Comparison of ENCODE assay signal across 8 mouse cellular contexts in the genomic region with DNA sequence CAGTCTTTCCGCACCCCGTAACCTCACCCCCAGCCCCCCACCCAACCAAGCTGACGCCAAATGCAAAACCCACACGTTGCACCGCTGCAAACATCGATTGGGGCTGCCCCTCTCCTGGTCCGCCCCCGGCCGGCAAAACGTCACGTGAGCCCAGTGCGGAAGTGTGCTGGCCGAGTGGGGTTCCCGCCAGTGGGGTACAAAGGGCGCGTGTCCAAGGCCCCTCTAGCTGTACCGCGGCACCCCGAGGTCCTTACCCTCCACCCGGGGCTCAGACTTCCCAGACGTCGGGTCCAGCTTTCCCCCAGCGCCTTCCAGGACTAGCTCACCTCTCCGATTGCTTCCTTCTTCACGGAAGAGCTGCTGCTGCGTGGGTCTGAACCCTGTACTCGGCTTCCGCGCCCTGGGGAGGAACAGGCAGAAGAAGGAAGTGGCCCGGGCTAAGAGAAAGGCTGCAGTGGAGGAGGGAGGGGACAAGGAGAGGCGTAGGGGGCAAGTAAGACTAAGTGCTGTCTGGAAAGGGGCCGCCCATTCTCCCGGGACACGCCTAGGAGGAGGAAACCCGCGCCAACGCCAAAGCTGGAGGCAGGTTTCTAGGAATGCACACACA. TPM values are rescaled to one million over a fixed set of nuclear protein-coding genes. Genes with fewer than 3 reads are reported as not detected.
A peak's percentile ranks its signal among the peaks of the same experiment; 100 is the strongest.
DNase-seq lines count a peak whose midpoint lies in the region; ATAC-seq and TF ChIP-seq lines count a peak whose summit lies in the region.

Gene Abracl (minus strand): TSS at position 548 of the 607 bp plus-strand sequence.

- peak within 1 kb of the TSS; percentile 99 for H3K27ac ChIP-seq in heart, embryonic 13.5 days (replicated peaks)
- H3K27ac ChIP-seq in kidney, postnatal 0 days = peak within 1 kb of the TSS; percentile 95
- H3K27ac ChIP-seq in liver, embryonic 11.5 days (ENCODE audit: low read depth, low read length) = peak within 1 kb of the TSS; percentile 80

- peaks cover 15% of the 10 kb centered on the region for H3K36me3 ChIP-seq in heart, embryonic 13.5 days
- H3K36me3 ChIP-seq in kidney, postnatal 0 days (ENCODE audit: insufficient read depth, low read length) = 0 out of 2 replicates have a peak, but pooled peaks cover 1% of the 10 kb centered on the region
- peaks cover 2% of the 10 kb centered on the region for H3K36me3 ChIP-seq in liver, embryonic 11.5 days (ENCODE audit: control insufficient read depth, insufficient read depth, low read length)
- H3K36me3 ChIP-seq in myocyte (ENCODE audit: control insufficient read depth, insufficient read depth) = peaks cover 1% of the 10 kb centered on the region
- no peaks in the 10 kb centered on the region for H3K36me3 ChIP-seq in splenic B cell, adult 2 months (ENCODE audit: control insufficient read depth, insufficient read depth, low read length, poor library complexity, severe bottlenecking)

- H3K9ac ChIP-seq in heart, embryonic 13.5 days = peak within 1 kb of the TSS; percentile 95
- peak within 1 kb of the TSS; percentile 88 for H3K9ac ChIP-seq in kidney, postnatal 0 days (ENCODE audit: low read depth, low read length)
- peak within 1 kb of the TSS; percentile 74 for H3K9ac ChIP-seq in liver, embryonic 11.5 days (ENCODE audit: low read depth, low read length)

- ATAC-seq in heart, embryonic 13.5 days (ENCODE audit: extremely low read depth, insufficient number of reproducible peaks, low FRiP score, low TSS enrichment) = peak; percentile 88
- ATAC-seq in kidney, postnatal 0 days (replicated peaks; ENCODE audit: low FRiP score, low read depth) = peak; percentile 98
- ATAC-seq in liver, embryonic 11.5 days (replicated peaks; ENCODE audit: low FRiP score) = peak; percentile 93

- peak within 1 kb of the TSS; percentile 82 for H3K4me2 ChIP-seq in heart, embryonic 13.5 days
- peak within 1 kb of the TSS; percentile 92 for H3K4me2 ChIP-seq in kidney, postnatal 0 days (ENCODE audit: low read length)
- H3K4me2 ChIP-seq in liver, embryonic 11.5 days = peak within 1 kb of the TSS; percentile 73
- peak within 1 kb of the TSS; percentile 94 for H3K4me2 ChIP-seq in myocyte (ENCODE audit: low read depth)

- peak; percentile 59 for TF ChIP-seq POLR2A in myocyte (IDR thresholded peaks at IDR 0.05; ENCODE audit: insufficient read length, low read depth)

- H3ac ChIP-seq in myocyte (ENCODE audit: control insufficient read depth, insufficient read length) = peak within 1 kb of the TSS; percentile 50

- H3K9me3 ChIP-seq in heart, embryonic 13.5 days = no peaks in the 10 kb centered on the region
- H3K9me3 ChIP-seq in kidney, postnatal 0 days (replicated peaks; ENCODE audit: low read length) = no peaks in the 10 kb centered on the region
- no peaks in the 10 kb centered on the region for H3K9me3 ChIP-seq in liver, embryonic 11.5 days (ENCODE audit: control insufficient read depth, low read length)

- WGBS in heart, embryonic 13.5 days = under 1% methylated on average over 37 of the region's 37 CpGs
- WGBS in kidney, postnatal 0 days = under 1% methylated on average over 37 of the region's 37 CpGs
- WGBS in liver, embryonic 11.5 days = 1% methylated on average over 37 of the region's 37 CpGs

- H3K27me3 ChIP-seq in heart, embryonic 13.5 days (replicated peaks) = no peaks in the 10 kb centered on the region
- no peaks in the 10 kb centered on the region for H3K27me3 ChIP-seq in kidney, postnatal 0 days (ENCODE audit: insufficient read depth, low read length)
- H3K27me3 ChIP-seq in liver, embryonic 11.5 days (replicated peaks; ENCODE audit: control insufficient read depth, insufficient read depth, low read length) = no peaks in the 10 kb centered on the region
- H3K27me3 ChIP-seq in myocyte (ENCODE audit: control insufficient read depth, insufficient read depth, insufficient read length) = no peaks in the 10 kb centered on the region
- no peaks in the 10 kb centered on the region for H3K27me3 ChIP-seq in splenic B cell, adult 2 months (ENCODE audit: control insufficient read depth, insufficient read depth, low read length, poor library complexity, severe bottlenecking)

- TF ChIP-seq CTCF in kidney, postnatal 0 days (IDR thresholded peaks at IDR 0.05; ENCODE audit: low read depth) = peak; percentile 21; the same call in 1 of the 2 replicates

- peaks cover 27% of the 10 kb centered on the region for H3K4me1 ChIP-seq in heart, embryonic 13.5 days
- H3K4me1 ChIP-seq in kidney, postnatal 0 days (replicated peaks; ENCODE audit: insufficient read depth, low read length) = no peaks in the 10 kb centered on the region
- peaks cover 3% of the 10 kb centered on the region; the same call in 1 of the 2 replicates for H3K4me1 ChIP-seq in liver, embryonic 11.5 days (replicated peaks; ENCODE audit: control insufficient read depth, insufficient read depth, low read length)

- H3K4me3 ChIP-seq in heart, embryonic 13.5 days = peak within 1 kb of the TSS; percentile 92
- peak within 1 kb of the TSS; percentile 85 for H3K4me3 ChIP-seq in kidney, postnatal 0 days (replicated peaks; ENCODE audit: low read depth, low read length)
- H3K4me3 ChIP-seq in liver, embryonic 11.5 days (ENCODE audit: low read depth, low read length) = peak within 1 kb of the TSS; percentile 71
- H3K4me3 ChIP-seq in myocyte = peak within 1 kb of the TSS; percentile 97

- peak; percentile 71 to 77 for DNase-seq in CD8-positive naive resting alpha-beta T cell, adult 2 months (ENCODE audit: low read depth in 2 of 2, low spot score in 2 of 2)
- peak; percentile 35 for DNase-seq in c-Kit-negative CD71-positive TER-119-positive erythroid progenitor cells, embryonic 14.5 days (ENCODE audit: low read depth, low spot score)
- DNase-seq in fat pad, adult 2 months (ENCODE audit: extremely low read depth, low read depth, low spot score) = peak; percentile 42
- DNase-seq in kidney, postnatal 0 days (ENCODE audit: low spot score) = peak; percentile 96
- peak; percentile 84 for DNase-seq in liver, embryonic 11.5 days (ENCODE audit: low spot score)
- peak; percentile 88 for DNase-seq in splenic B cell, adult 2 months (ENCODE audit: low read depth, low spot score)

- peaks cover 41% of the 10 kb centered on the region for H3K79me2 ChIP-seq in myocyte (ENCODE audit: control insufficient read depth, insufficient read depth)

TF ChIP-seq in myocyte, 11 proteins besides CTCF, POLR2A, EP300 and RAD21:
- TF ChIP-seq E2F4 (IDR thresholded peaks at IDR 0.05; ENCODE audit: insufficient read depth) (no peak), CEBPB (IDR thresholded peaks at IDR 0.05; ENCODE audit: insufficient read depth, poor library complexity, severe bottlenecking) (no peak), MAX (IDR thresholded peaks at IDR 0.05; ENCODE audit: low read depth) (no peak), TCF3 (IDR thresholded peaks at IDR 0.05; ENCODE audit: insufficient read length, low read depth) (no peak), SRF (IDR thresholded peaks at IDR 0.05; ENCODE audit: control insufficient read depth, insufficient read length, low read depth) (no peak), USF1 (IDR thresholded peaks at IDR 0.05; ENCODE audit: low read depth) (peak; percentile 86), MYOG (IDR thresholded peaks at IDR 0.05; ENCODE audit: control insufficient read depth in 1 of 3, insufficient read depth in 1 of 3, insufficient read length in 2 of 3, low read depth in 2 of 3) (no peak), POLR2AphosphoS2 (IDR thresholded peaks at IDR 0.05; ENCODE audit: insufficient read length, low read depth) (peak; percentile 44)

RNA-seq across cellular contexts. Expression of gene Abracl, which starts in this region (rescaled TPM):
- 146 and 167 TPM in 2 replicates for polyA plus RNA-seq in heart, embryonic 13.5 days (2015; fragmentation: Nextera tagmentation; extraction: Ambion mirVana)
- polyA plus RNA-seq in kidney, postnatal 0 days (2015; fragmentation: Nextera tagmentation; extraction: Ambion mirVana) = 192 and 194 TPM in 2 replicates
- polyA plus RNA-seq in liver, embryonic 11.5 days (2014; fragmentation: Nextera tagmentation; extraction: Ambion mirVana) = 109 and 115 TPM in 2 replicates
- 65.7 TPM for polyA plus RNA-seq in myocyte (2012; fragmentation: generic; extraction: Trizol)

Comparison
In these comparisons a context has a peak if more than half of its experiments do, and no peak if none do; other contexts are left out.
1. Peak in every context shown above with its lines: DNase-seq, ATAC-seq, H3K4me3 ChIP-seq and H3K27ac ChIP-seq.
2. DNase-seq: peak in every context shown above with its lines; median percentile 96 in kidney, postnatal 0 days; 88 in splenic B cell, adult 2 months; 84 in liver, embryonic 11.5 days; 74 in CD8-positive naive resting alpha-beta T cell, adult 2 months; 42 in fat pad, adult 2 months; 35 in c-Kit-negative CD71-positive TER-119-positive erythroid progenitor cells, embryonic 14.5 days.